Mouse (Mus musculus) heart, embryonic 12.5 days (tissue): Measurements from ENCODE around the gene Rxrb. TPM values are rescaled to one million over a fixed set of nuclear protein-coding genes. Genes with fewer than 3 reads are reported as not detected.

Experiments
- ATAC-seq: fragments of 200-750 bp; cut with Nextera tagmentation; 2 replicates; pipeline ENCODE4 v1.8.0; 2017; ENCODE audit warnings: moderate TSS enrichment, moderate library complexity; ENCODE audit not compliant: insufficient number of reproducible peaks, low FRiP score
- H3K27ac ChIP-seq: fragments of 300-500 bp; sonication (generic); 2 replicates; pipeline ENCODE4 v1.5.1; 2016; ENCODE audit warnings: mild to moderate bottlenecking, moderate library complexity; ENCODE audit not compliant: poor library complexity, severe bottlenecking
- H3K27me3 ChIP-seq: fragments of 300-500 bp; sonication (generic); replicated peaks from 2 replicates; pipeline ENCODE4 v1.6.1; 2016; ENCODE audit warnings: mild to moderate bottlenecking, moderate library complexity
- H3K36me3 ChIP-seq: fragments of 300-500 bp; sonication (generic); 2 replicates; pipeline ENCODE4 v1.6.1; 2016; ENCODE audit warnings: mild to moderate bottlenecking, moderate library complexity
- H3K4me1 ChIP-seq: fragments of 300-500 bp; sonication (generic); replicated peaks from 2 replicates; pipeline ENCODE4 v1.6.1; 2016; ENCODE audit warnings: mild to moderate bottlenecking
- H3K4me2 ChIP-seq: fragments of 300-500 bp; sonication (generic); 2 replicates; pipeline ENCODE4 v1.6.1; 2016; ENCODE audit warnings: mild to moderate bottlenecking, moderate library complexity
- H3K4me3 ChIP-seq: fragments of 300-500 bp; sonication (generic); 2 replicates; pipeline ENCODE4 v1.5.1; 2016; ENCODE audit warnings: mild to moderate bottlenecking
- H3K9ac ChIP-seq: fragments of 300-500 bp; sonication (generic); 2 replicates; pipeline ENCODE4 v1.6.1; 2016; ENCODE audit warnings: mild to moderate bottlenecking, moderate library complexity
- H3K9me3 ChIP-seq: fragments of 300-500 bp; sonication (generic); replicated peaks from 2 replicates; pipeline ENCODE4 v1.6.1; 2016; ENCODE audit warnings: mild to moderate bottlenecking, moderate library complexity
- WGBS: fragments of 180-500 bp; shearing (Covaris S2); methylation state at CpG from one replicate; pipeline ENCODE4 v1.1.7; 2016; 5-methylcytosine and 5-hydroxymethylcytosine counted together
- polyA plus RNA-seq: library from polyadenylated mRNA; unstranded; fragments of >200 nt; fragmentation: Nextera tagmentation; extraction: Ambion mirVana; gene quantifications from 2 replicates; pipeline ENCODE4 v1.2.1, GENCODE M21; 2016

Rxrb gene
- polyA plus RNA-seq, 1 experiment from 2014 or later = 34.7 TPM

DNA sequence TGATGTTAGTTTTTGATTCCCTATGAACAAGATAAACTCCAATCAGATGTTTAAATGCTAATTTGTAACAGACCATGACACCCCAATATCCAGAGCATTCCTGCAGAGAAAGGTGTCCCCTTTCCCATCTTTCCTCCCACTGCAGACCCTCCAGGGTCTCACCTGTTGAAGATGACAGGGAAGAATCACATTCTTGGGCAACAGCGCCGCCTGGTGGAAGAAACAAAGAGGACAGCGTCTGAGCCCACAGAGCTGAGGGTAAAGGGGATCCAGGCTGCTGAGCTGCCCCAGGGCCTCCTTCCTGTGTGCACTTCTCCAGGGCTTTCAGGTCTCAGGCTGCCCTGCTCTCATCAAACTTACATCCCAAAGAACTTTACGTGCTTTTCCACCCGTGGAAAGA is 28.2 kb upstream of the Rxrb start:
- ATAC-seq = no peak
- Histone ChIP-seq H3K9me3 (peaks cover 6% of the 10 kb centered on the region; the same call in 1 of the 2 replicates), H3K27me3 (peaks cover 43% of the 10 kb centered on the region), H3K36me3 (no peaks in the 10 kb centered on the region), H3K4me1 (peaks cover 12% of the 10 kb centered on the region), H3K4me3 (no peak overlapping the region), H3K4me2 (no peak overlapping the region), H3K27ac (no peak overlapping the region), H3K9ac (no peak overlapping the region)
- WGBS = 3% methylated on average over 5 of the region's 5 CpGs

DNA sequence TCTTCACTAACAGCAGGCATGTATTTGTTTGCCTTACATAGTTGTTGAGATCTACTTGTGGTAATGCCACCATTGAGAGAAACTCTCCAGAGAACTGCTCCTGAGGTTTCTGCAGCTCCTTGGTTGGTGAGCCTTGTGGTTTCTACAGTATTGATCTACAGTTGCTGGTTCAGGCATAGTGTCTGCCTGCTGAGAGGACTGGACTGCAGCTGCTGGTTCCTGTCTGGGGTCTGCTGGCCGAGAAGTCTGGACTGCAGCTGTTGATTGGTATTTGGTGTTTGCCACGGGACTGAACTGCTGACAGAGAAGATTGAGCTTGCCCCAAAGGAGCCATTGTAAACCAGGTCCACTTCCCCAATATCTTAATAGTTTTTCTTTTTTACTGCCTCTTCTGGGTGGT is 25.0 kb upstream of the Rxrb start:
- Histone ChIP-seq H3K9ac (no peak overlapping the region), H3K27me3 (peaks cover 14% of the 10 kb centered on the region), H3K9me3 (peaks cover 6% of the 10 kb centered on the region; the same call in 1 of the 2 replicates), H3K4me2 (no peak overlapping the region), H3K4me1 (no peaks in the 10 kb centered on the region), H3K4me3 (no peak overlapping the region), H3K27ac (no peak overlapping the region), H3K36me3 (no peaks in the 10 kb centered on the region)
- no peak for ATAC-seq
- 34% methylated on average over 2 of the region's 2 CpGs for WGBS

DNA sequence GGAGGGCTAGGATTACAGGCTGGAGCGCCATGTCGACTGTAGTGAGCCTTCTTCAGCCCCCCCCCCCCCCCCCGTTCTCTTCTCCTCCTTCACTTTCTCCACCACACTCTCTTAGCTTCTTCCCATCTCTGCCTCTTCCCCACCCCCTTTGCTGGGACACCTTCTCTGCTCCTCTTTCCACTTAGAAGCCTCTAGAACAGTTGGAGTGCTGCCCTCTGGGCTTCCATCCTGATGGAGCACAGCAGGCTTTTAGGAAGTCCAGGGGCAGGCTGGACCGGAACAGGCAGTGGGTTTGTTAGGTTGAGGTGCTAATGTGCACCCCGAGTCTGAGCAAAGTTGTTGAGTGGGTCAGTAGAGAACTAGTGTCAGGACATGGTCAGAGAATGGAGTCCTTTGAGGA is 21.5 kb upstream of the Rxrb start:
- no peak overlapping the region for H3K27ac ChIP-seq
- ATAC-seq = no peak
- H3K4me1 ChIP-seq = no peaks in the 10 kb centered on the region
- no peak overlapping the region for H3K9ac ChIP-seq
- H3K36me3 ChIP-seq = no peaks in the 10 kb centered on the region
- H3K4me3 ChIP-seq = no peak overlapping the region
- H3K27me3 ChIP-seq = peaks cover 8% of the 10 kb centered on the region; the same call in 1 of the 2 replicates
- H3K9me3 ChIP-seq = peaks cover 9% of the 10 kb centered on the region
- H3K4me2 ChIP-seq = no peak overlapping the region
- 64% methylated on average over 5 of the region's 5 CpGs for WGBS

DNA sequence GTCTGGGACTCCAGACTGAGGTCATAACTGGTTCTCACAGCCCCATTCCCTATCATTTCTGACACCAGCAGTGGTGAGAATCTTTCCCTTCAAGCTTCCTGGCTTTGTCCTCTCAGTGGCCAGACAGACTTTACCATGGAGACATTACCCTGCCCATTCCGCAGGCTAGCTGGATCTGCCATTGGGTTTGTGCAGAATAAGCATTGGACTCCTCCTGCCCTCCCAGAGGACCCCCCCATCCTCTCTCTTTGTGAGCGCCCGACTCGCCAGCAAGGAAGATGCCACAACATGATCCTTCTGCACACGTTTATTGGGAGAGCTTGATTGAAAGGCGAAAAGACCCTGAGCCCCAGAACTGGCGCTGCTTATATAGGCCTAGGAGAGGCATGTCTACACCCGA is 18.2 kb upstream of the Rxrb start:
- no peak for ATAC-seq
- no peak overlapping the region for H3K9ac ChIP-seq
- 0 out of 2 replicates have a peak, but pooled peaks cover 3% of the 10 kb centered on the region for H3K27me3 ChIP-seq
- H3K4me3 ChIP-seq = no peak overlapping the region
- no peak overlapping the region for H3K27ac ChIP-seq
- WGBS = 85% methylated on average over 8 of the region's 8 CpGs
- no peaks in the 10 kb centered on the region for H3K36me3 ChIP-seq
- H3K4me1 ChIP-seq = no peaks in the 10 kb centered on the region
- no peak overlapping the region for H3K4me2 ChIP-seq
- H3K9me3 ChIP-seq = peaks cover 4% of the 10 kb centered on the region; the same call in 1 of the 2 replicates

DNA sequence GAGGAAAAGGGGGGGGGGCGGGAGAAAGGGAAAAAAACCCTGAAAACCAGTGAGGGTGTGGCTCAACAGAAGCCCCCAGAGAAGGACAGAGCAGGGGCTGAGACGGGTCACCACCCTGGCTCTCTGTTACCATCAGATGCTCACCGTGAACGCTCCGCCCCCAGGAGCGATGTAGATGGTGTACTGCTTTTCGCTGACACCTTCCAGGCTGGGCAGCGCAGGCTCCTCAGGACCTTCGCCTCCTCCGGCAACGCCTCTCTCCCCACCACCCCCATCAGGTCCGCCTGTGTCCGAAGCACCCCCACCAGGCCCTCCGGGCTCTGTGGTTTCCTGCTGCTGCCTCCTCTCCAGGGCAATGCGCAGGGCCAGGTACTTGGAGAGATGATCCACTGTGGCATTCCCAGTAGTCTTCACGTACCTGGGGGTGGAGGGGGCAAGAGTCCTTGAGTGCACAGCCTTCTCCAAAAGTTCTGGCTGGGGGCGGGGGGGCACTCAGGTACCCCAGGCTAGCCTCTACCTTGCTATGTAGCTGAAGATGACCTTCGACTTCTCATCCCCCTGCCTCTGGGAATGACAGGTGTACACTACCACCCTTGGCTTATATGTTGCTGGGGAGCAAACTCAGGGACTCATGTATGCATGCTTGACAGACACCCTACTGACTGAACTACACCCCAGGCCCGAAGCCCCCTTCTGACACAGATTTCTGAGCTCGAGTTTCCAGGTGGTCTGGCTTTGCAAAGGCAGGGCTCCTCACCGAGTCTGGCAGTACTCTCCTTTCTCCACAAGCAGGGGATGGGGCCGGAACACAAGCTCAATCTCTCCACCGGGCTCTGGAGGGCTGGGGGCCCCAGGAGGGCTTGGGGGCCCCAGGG is 9.8 kb upstream of the Rxrb start:
- Histone ChIP-seq H3K4me3 (no peak overlapping the region), H3K9me3 (peaks cover 17% of the 10 kb centered on the region), H3K36me3 (peaks cover 33% of the 10 kb centered on the region), H3K27me3 (no peaks in the 10 kb centered on the region), H3K4me1 (peaks cover 23% of the 10 kb centered on the region), H3K9ac (no peak overlapping the region), H3K27ac (no peak overlapping the region), H3K4me2 (no peak overlapping the region)
- no peak for ATAC-seq
- WGBS = 91% methylated on average over 23 of the region's 23 CpGs

DNA sequence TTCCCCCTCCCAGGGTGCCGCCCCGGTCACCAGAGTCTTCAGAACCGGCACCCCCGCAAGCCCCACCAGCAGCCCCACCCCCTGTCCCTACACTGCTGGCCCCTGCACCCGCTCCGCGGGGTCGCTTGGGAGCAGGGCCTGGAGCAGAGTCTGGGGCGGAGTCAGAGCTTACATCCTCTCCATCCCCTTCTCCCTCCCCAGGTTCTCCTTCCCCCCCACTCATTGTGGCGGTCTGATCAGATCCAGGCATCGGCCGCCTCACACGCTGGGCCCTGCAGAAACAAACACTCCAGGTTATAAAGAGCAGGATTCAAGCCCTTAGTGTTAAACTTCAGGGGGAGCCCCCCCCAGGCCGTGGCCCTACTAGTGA is 9.2 kb upstream of the Rxrb start:
- Histone ChIP-seq H3K9ac (no peak overlapping the region), H3K9me3 (peaks cover 17% of the 10 kb centered on the region), H3K4me3 (no peak overlapping the region), H3K4me2 (no peak overlapping the region), H3K27ac (no peak overlapping the region), H3K27me3 (no peaks in the 10 kb centered on the region), H3K36me3 (peaks cover 33% of the 10 kb centered on the region), H3K4me1 (peaks cover 29% of the 10 kb centered on the region)
- ATAC-seq = no peak
- 86% methylated on average over 14 of the region's 14 CpGs for WGBS

DNA sequence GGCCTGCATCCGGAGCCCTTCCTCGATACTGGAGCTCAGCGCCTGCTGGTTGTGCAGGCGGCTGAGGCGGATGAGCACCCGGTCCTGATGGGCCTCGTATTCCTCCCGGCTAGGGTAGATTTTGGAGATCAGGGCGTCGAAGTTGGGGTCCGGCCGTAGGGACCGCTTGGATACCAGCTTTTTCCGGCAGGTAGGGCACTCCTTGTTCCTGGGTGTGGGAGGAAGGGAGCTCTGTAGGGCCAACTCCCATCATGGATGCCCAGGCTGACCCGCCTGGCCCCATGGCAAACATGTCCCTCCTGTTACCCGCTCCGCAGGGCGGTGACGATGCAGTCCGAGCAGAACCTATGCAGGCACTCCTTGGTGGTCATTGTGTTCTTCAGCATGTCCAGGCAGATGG is 8.6 kb upstream of the Rxrb start:
- H3K4me1 ChIP-seq = peaks cover 30% of the 10 kb centered on the region
- H3K27ac ChIP-seq = no peak overlapping the region
- peaks cover 17% of the 10 kb centered on the region for H3K9me3 ChIP-seq
- H3K36me3 ChIP-seq = peaks cover 33% of the 10 kb centered on the region
- no peak overlapping the region for H3K4me3 ChIP-seq
- H3K27me3 ChIP-seq = no peaks in the 10 kb centered on the region
- WGBS = 94% methylated on average over 20 of the region's 20 CpGs
- no peak overlapping the region for H3K4me2 ChIP-seq
- no peak for ATAC-seq
- no peak overlapping the region for H3K9ac ChIP-seq

DNA sequence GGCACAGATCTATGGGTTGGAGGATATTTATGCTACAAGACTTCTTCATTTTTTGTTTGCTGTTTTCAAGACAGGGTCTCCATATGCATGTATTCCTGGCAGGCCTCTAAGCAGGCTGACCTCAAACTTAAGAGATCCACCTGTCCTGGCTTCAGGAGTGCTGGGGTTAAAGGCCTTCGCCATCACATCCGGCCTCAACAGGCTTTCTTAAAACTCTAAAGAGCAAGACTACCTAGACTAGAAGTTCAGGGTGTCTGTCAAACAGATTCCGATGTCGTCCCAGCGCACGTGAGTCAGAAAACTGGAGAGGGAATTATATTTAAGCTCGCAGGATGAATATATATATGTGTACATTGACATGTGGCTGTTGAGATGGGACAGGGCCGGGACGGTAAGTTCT is 7.9 kb upstream of the Rxrb start:
- Histone ChIP-seq H3K9me3 (peaks cover 17% of the 10 kb centered on the region), H3K4me3 (peak overlapping the region; percentile 75), H3K9ac (peak overlapping the region; percentile 91), H3K36me3 (peaks cover 38% of the 10 kb centered on the region), H3K27me3 (no peaks in the 10 kb centered on the region), H3K4me1 (peaks cover 37% of the 10 kb centered on the region), H3K4me2 (peak overlapping the region; percentile 95), H3K27ac (no peak overlapping the region)
- 61% methylated on average over 9 of the region's 9 CpGs for WGBS
- no peak for ATAC-seq

DNA sequence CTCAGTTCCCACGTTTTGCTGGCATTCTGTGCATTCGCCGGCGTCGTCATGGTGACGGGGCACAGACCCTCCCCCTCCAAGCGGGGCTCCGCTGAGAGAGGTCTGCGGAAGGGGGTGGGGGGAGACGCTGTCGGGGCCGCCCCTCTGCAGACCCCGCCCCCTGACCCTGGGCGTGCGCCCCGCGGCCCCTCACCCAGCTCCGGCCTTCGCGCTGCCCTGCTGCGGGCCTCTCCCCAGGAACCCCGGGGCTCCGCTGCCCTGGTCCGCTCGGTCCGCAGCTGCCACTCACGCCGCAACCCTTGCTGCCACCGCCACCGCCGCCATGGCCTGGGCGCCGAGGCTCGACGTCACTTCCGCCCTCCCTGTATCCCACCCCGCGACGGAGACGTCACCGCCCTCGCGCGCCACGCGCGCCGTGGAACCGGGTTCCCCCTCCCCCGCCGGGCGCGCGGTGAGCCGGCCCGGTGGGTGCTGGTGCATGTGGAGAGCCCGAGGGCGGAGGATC is 7.2 kb upstream of the Rxrb start, which contains the start of gene Ring1:
TSS of gene Ring1 (minus strand) at position 364 of the 505 bp plus-strand sequence.
- peak within 1 kb of the TSS; percentile 95 for H3K4me2 ChIP-seq
- 0% methylated on average over 50 of the region's 58 CpGs for WGBS
- H3K4me1 ChIP-seq = peaks cover 44% of the 10 kb centered on the region
- peak within 1 kb of the TSS; percentile 93 for H3K27ac ChIP-seq
- peak within 1 kb of the TSS; percentile 91 for H3K9ac ChIP-seq
- peak; percentile 77 for ATAC-seq
- peaks cover 13% of the 10 kb centered on the region for H3K9me3 ChIP-seq
- peaks cover 45% of the 10 kb centered on the region for H3K36me3 ChIP-seq
- H3K4me3 ChIP-seq = peak within 1 kb of the TSS; percentile 75
- no peaks in the 10 kb centered on the region for H3K27me3 ChIP-seq

DNA sequence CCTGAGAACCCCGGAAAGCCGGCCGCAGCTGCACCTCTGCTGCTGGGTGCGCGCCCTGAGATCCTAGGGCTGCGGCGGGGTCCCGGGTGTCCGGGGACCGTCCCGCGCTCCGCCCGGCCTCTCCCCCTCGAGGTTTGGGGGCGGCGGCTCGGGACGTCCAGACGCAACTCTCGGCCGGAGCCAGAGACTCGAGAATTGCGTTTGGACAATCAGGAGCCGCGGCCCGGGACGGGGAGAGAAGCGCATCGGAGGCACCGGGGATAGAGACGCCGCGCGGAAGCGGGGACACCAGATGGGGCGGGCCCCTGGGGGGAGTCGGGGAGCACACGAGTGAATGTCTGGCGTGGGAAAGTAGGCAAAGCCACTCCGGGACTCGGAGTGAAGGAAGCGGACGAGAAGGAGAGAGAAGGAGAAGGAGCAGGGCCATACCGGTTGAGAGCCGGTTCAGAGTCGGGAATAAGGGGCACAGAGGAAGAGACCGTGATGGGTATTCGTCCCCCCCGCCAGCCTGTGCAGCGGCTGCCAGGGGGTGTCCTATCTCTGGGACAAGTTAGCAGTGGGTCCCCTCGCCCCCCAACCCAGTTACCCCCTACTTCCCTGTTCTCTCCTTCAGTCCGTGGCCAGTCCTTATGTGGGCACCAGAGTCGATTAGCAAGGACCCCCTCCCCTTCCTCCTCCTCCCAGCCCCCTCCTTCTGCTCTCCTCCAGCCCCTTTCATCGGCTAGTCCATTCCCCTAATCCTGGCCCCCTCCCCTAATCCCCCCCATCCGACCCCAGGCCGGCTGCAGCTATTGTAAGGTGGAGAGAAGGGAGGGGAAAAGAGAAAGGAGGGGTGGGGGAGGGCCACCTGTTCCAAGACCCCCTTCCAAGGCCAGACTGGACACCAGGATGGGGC is 6.5 kb upstream of the Rxrb start:
- WGBS = under 1% methylated on average over 57 of the region's 57 CpGs
- Histone ChIP-seq H3K27me3 (no peaks in the 10 kb centered on the region), H3K9ac (peak overlapping the region; percentile 91), H3K4me1 (peaks cover 52% of the 10 kb centered on the region), H3K27ac (peak overlapping the region; percentile 93), H3K36me3 (peaks cover 48% of the 10 kb centered on the region), H3K4me2 (peak overlapping the region; percentile 95), H3K4me3 (peak overlapping the region; percentile 75), H3K9me3 (peaks cover 5% of the 10 kb centered on the region; the same call in 1 of the 2 replicates)
- 0 out of 2 replicates have a peak, but pooled peaks have one; percentile 6 for ATAC-seq

DNA sequence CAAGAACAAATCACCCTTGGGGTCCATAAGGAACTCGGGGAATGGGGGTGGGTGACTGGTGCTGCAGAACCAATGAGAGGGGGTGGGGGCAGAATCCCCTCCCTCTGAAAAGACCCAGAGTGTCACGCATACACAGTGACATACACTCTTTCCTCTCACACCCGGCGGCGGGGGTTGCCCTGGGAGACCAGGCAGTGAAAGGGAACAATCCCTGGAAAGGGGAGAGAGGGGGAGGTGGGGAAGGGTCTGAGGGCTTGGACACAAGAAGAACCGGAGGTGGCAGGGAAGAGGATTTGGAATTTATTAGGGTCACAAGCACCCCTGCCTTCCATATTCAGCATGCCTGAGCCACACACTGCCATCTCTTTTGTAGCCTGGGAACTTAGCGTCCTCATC is 5.9 kb upstream of the Rxrb start:
- Histone ChIP-seq H3K27me3 (no peaks in the 10 kb centered on the region), H3K9me3 (0 out of 2 replicates have a peak, but pooled peaks cover under 1% of the 10 kb centered on the region), H3K9ac (peak overlapping the region; percentile 91), H3K36me3 (peaks cover 45% of the 10 kb centered on the region), H3K4me3 (peak overlapping the region; percentile 75), H3K4me2 (peak overlapping the region; percentile 95), H3K4me1 (peaks cover 58% of the 10 kb centered on the region), H3K27ac (no peak overlapping the region)
- 21% methylated on average over 7 of the region's 7 CpGs for WGBS
- no peak for ATAC-seq
